Mouse (Mus musculus): ENCODE measurements around the gene Armc10. TPM values are rescaled to one million over a fixed set of nuclear protein-coding genes. Genes with fewer than 3 reads are reported as not detected.
"Not testable (repeated sequence)": the region's sequence is repeated elsewhere in the genome, so short reads cannot be mapped to it uniquely, and the experiment has no call there.

Armc10 gene
- 66.9 and 74.4 TPM in 2 replicates for polyA plus RNA-seq (2016; fragmentation: Nextera tagmentation; extraction: Ambion mirVana)

- H3K4me1 ChIP-seq, result peaks cover 23% of the 10 kb centered on the region
- peak; percentile 94 for DNase-seq (ENCODE audit: low spot score)
- H3K4me3 ChIP-seq, result peak within 1 kb of the TSS; percentile 93
- 1% methylated on average over 40 of the region's 40 CpGs for WGBS
- H3K36me3 ChIP-seq, result peaks cover 27% of the 10 kb centered on the region
- peak within 1 kb of the TSS; percentile 94 for H3K27ac ChIP-seq (replicated peaks)
- H3K27me3 ChIP-seq (ENCODE audit: low read depth, poor library complexity, severe bottlenecking), result peaks cover 14% of the 10 kb centered on the region
- no peaks in the 10 kb centered on the region for H3K9me3 ChIP-seq (replicated peaks)
Measured at GRCm38 (mm10) chr5:21645439-21646132, at the start of gene Armc10, which contains the start of gene Fbxl13. Armc10 (plus strand) TSS chr5:21645813. Fbxl13 (minus strand) TSS chr5:21645634.

- H3K36me3 ChIP-seq; H3K4me1 ChIP-seq; DNase-seq (ENCODE audit: low spot score); H3K9me3 ChIP-seq (replicated peaks); H3K4me3 ChIP-seq; H3K27me3 ChIP-seq (ENCODE audit: low read depth, poor library complexity, severe bottlenecking); H3K27ac ChIP-seq (replicated peaks): not testable (repeated sequence)
- WGBS, result 80% methylated on average over 2 of the region's 2 CpGs
Measured at GRCm38 (mm10) chr5:21599536-21599935, 46.1 kb upstream of the Armc10 start.

- Histone ChIP-seq H3K4me3 (no peak overlapping the region), H3K27me3 (ENCODE audit: low read depth, poor library complexity, severe bottlenecking) (no peaks in the 10 kb centered on the region), H3K27ac (replicated peaks) (no peak overlapping the region), H3K36me3 (no peaks in the 10 kb centered on the region), H3K9me3 (replicated peaks) (no peaks in the 10 kb centered on the region), H3K4me1 (no peaks in the 10 kb centered on the region)
- DNase-seq (ENCODE audit: low spot score), result no peak
- 90% methylated on average over 4 of the region's 4 CpGs for WGBS
Measured at GRCm38 (mm10) chr5:21599961-21600360, 45.7 kb upstream of the Armc10 start.

- H3K27me3 ChIP-seq (ENCODE audit: low read depth, poor library complexity, severe bottlenecking), result no peaks in the 10 kb centered on the region
- 78% methylated on average over 6 of the region's 6 CpGs for WGBS
- no peaks in the 10 kb centered on the region for H3K36me3 ChIP-seq
- DNase-seq (ENCODE audit: low spot score), result no peak
- H3K9me3 ChIP-seq (replicated peaks), result no peaks in the 10 kb centered on the region
- H3K4me3 ChIP-seq, result no peak overlapping the region
- no peak overlapping the region for H3K27ac ChIP-seq (replicated peaks)
- no peaks in the 10 kb centered on the region for H3K4me1 ChIP-seq
Measured at GRCm38 (mm10) chr5:21605936-21606335, 39.7 kb upstream of the Armc10 start.

GRCm38 (mm10) chr5:21608311-21609304 is 37.0 kb upstream of the Armc10 start:
- WGBS, result 81% methylated on average over 12 of the region's 12 CpGs
- Histone ChIP-seq H3K27ac (replicated peaks) (no peak overlapping the region), H3K36me3 (no peaks in the 10 kb centered on the region), H3K27me3 (ENCODE audit: low read depth, poor library complexity, severe bottlenecking) (no peaks in the 10 kb centered on the region), H3K4me3 (no peak overlapping the region), H3K4me1 (no peaks in the 10 kb centered on the region), H3K9me3 (replicated peaks) (no peaks in the 10 kb centered on the region)
- DNase-seq (ENCODE audit: low spot score), result no peak

- H3K36me3 ChIP-seq, result no peaks in the 10 kb centered on the region
- H3K27me3 ChIP-seq (ENCODE audit: low read depth, poor library complexity, severe bottlenecking), result no peaks in the 10 kb centered on the region
- no peaks in the 10 kb centered on the region for H3K4me1 ChIP-seq
- DNase-seq (ENCODE audit: low spot score), result no peak
- H3K27ac ChIP-seq (replicated peaks), result no peak overlapping the region
- no peaks in the 10 kb centered on the region for H3K9me3 ChIP-seq (replicated peaks)
- WGBS, result 79% methylated on average over 3 of the region's 3 CpGs
- H3K4me3 ChIP-seq, result no peak overlapping the region
Measured at GRCm38 (mm10) chr5:21610996-21611395, 34.6 kb upstream of the Armc10 start.

- H3K27me3 ChIP-seq (ENCODE audit: low read depth, poor library complexity, severe bottlenecking); H3K4me3 ChIP-seq; H3K9me3 ChIP-seq (replicated peaks); H3K36me3 ChIP-seq; H3K27ac ChIP-seq (replicated peaks); H3K4me1 ChIP-seq; DNase-seq (ENCODE audit: low spot score): not testable (repeated sequence)
- 97% methylated on average over 11 of the region's 11 CpGs for WGBS
Measured at GRCm38 (mm10) chr5:21614299-21614698, 31.3 kb upstream of the Armc10 start.

GRCm38 (mm10) chr5:21616450-21617009 is 29.1 kb upstream of the Armc10 start:
- no peaks in the 10 kb centered on the region for H3K27me3 ChIP-seq (ENCODE audit: low read depth, poor library complexity, severe bottlenecking)
- H3K36me3 ChIP-seq, result no peaks in the 10 kb centered on the region
- no peak overlapping the region for H3K27ac ChIP-seq (replicated peaks)
- DNase-seq (ENCODE audit: low spot score), result no peak
- no peaks in the 10 kb centered on the region for H3K9me3 ChIP-seq (replicated peaks)
- no peaks in the 10 kb centered on the region for H3K4me1 ChIP-seq
- H3K4me3 ChIP-seq, result no peak overlapping the region
- WGBS, result 78% methylated on average over 3 of the region's 3 CpGs

- H3K27ac ChIP-seq (replicated peaks), result no peak overlapping the region
- H3K27me3 ChIP-seq (ENCODE audit: low read depth, poor library complexity, severe bottlenecking), result no peaks in the 10 kb centered on the region
- H3K36me3 ChIP-seq, result no peaks in the 10 kb centered on the region
- DNase-seq (ENCODE audit: low spot score), result no peak
- H3K9me3 ChIP-seq (replicated peaks), result peaks cover 1% of the 10 kb centered on the region; the same call in 1 of the 2 replicates
- no peak overlapping the region for H3K4me3 ChIP-seq
- no peaks in the 10 kb centered on the region for H3K4me1 ChIP-seq
Measured at GRCm38 (mm10) chr5:21625916-21626315, 19.7 kb upstream of the Armc10 start.

- no peaks in the 10 kb centered on the region for H3K9me3 ChIP-seq (replicated peaks)
- no peaks in the 10 kb centered on the region for H3K36me3 ChIP-seq
- peaks cover 14% of the 10 kb centered on the region for H3K27me3 ChIP-seq (ENCODE audit: low read depth, poor library complexity, severe bottlenecking)
- peak; percentile 29 for DNase-seq (ENCODE audit: low spot score)
- peaks cover 16% of the 10 kb centered on the region for H3K4me1 ChIP-seq
- H3K27ac ChIP-seq (replicated peaks), result no peak overlapping the region
- H3K4me3 ChIP-seq, result no peak overlapping the region
- 3% methylated on average over 1 of the region's 1 CpGs for WGBS
Measured at GRCm38 (mm10) chr5:21640961-21641360, 4.7 kb upstream of the Armc10 start.

GRCm38 (mm10) chr5:21643606-21644005 is 2.0 kb upstream of the Armc10 start:
- Histone ChIP-seq H3K27ac (replicated peaks) (no peak overlapping the region), H3K9me3 (replicated peaks) (no peaks in the 10 kb centered on the region), H3K4me3 (no peak overlapping the region), H3K36me3 (peaks cover 8% of the 10 kb centered on the region), H3K4me1 (peaks cover 29% of the 10 kb centered on the region), H3K27me3 (ENCODE audit: low read depth, poor library complexity, severe bottlenecking) (peaks cover 14% of the 10 kb centered on the region)
- 33% methylated on average over 1 of the region's 1 CpGs for WGBS
- DNase-seq (ENCODE audit: low spot score), result no peak

- peak overlapping the region; percentile 93 for H3K4me3 ChIP-seq
- H3K36me3 ChIP-seq, result peaks cover 21% of the 10 kb centered on the region
- H3K27me3 ChIP-seq (ENCODE audit: low read depth, poor library complexity, severe bottlenecking), result peaks cover 14% of the 10 kb centered on the region
- DNase-seq (ENCODE audit: low spot score), result no peak
- no peaks in the 10 kb centered on the region for H3K9me3 ChIP-seq (replicated peaks)
- peak overlapping the region; percentile 94 for H3K27ac ChIP-seq (replicated peaks)
- peaks cover 25% of the 10 kb centered on the region for H3K4me1 ChIP-seq
- 13% methylated on average over 14 of the region's 14 CpGs for WGBS
Measured at GRCm38 (mm10) chr5:21644891-21645438, 648 bp upstream of the Armc10 start.

Measured in midbrain, embryonic 10.5 days (tissue).